Mouse (Mus musculus) kidney, postnatal 14 days (tissue): Measurements from ENCODE around the gene Olfr1496.
"Not testable (repeated sequence)": the region's sequence is repeated elsewhere in the genome, so short reads cannot be mapped to it uniquely, and the experiment has no call there.

Experiments
- DNase-seq: peaks from one replicate; pipeline ENCODE4 v3.0.0; 2022; ENCODE audit warnings: mixed read lengths

Gene Olfr1496

GRCm38 (mm10) chr19:13777578-13777977 is at the start of gene Olfr1496:
Gene Olfr1496 (plus strand): TSS chr19:13777878.
- no peak for DNase-seq

DNA sequence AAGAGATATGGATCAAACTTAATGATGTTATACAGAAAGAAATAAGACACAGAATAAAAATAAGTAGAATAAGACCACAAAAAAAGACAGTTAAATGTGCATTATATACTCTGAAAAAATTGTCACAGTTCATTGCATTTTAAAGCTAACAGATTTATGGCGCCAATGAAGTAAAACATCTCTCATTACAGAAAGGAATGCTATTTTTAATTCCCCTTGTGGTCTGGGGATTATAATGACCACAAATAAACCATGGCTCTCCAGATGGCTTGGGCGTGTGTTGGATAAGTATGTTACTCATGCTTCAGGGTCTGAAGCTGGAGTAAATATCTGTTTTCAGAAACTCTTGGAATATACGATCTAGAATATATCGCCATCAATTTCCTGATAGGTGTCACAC is 38.2 kb upstream of the Olfr1496 start, which contains the start of gene Olfr1494:
Olfr1494 (plus strand) TSS at position 301 of the 400 bp plus-strand sequence.
- no peak for DNase-seq

- DNase-seq: no peak
Observed at GRCm38 (mm10) chr19:13749366-13749765, 28.3 kb upstream of the Olfr1496 start.

- DNase-seq: no peak
Observed at GRCm38 (mm10) chr19:13764306-13764705, 13.4 kb upstream of the Olfr1496 start, which contains the start of gene Olfr1495. Gene Olfr1495 (plus strand): TSS chr19:13764606.

GRCm38 (mm10) chr19:13768565-13769276 is 9.0 kb upstream of the Olfr1496 start:
- DNase-seq: no peak

GRCm38 (mm10) chr19:13798102-13798501 is 20.4 kb downstream of the Olfr1496 start, which contains the start of gene Olfr1497:
Gene Olfr1497 (minus strand): TSS chr19:13798202.
- DNase-seq: no peak

- DNase-seq: not testable (repeated sequence)
Observed at GRCm38 (mm10) chr19:13805486-13805885, 27.8 kb downstream of the Olfr1496 start.

DNA sequence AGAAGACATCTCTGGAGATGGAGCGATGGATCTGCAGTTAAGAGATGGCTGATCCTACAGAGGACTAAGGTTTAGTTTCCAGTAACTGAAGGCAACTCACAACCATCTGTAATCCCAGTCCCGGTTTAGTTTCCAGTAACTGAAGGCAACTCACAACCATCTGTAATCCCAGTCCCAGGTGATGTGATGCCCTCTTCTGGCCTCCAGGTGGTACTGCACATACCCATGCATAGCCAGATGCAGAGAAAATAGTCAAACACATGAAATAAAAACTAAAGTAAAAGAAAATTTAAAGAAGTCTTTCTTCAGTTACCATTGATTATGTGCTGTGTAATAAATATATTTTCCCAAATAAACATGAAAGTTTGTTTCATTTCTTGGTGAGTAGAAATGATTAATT is 35.1 kb downstream of the Olfr1496 start:
- DNase-seq: no peak

DNA sequence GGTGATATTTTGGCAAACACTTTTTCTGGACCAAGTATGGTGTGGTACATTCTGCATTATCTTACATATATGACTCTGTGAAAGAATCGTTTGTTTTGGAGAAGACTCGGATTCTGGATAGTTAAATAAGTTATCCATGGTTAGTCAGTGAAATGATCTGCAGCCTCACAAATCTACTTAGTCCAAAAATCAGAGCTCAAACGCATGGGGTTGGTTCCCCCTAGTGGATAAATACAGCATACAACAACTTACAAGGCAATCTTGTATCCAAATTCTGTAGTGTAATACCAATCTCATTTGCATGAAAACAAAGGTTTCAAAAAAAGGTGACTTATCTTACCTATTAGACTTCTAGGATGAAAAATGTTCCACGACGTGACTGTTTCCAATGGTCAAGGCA is 41.1 kb downstream of the Olfr1496 start:
- no peak for DNase-seq

DNA sequence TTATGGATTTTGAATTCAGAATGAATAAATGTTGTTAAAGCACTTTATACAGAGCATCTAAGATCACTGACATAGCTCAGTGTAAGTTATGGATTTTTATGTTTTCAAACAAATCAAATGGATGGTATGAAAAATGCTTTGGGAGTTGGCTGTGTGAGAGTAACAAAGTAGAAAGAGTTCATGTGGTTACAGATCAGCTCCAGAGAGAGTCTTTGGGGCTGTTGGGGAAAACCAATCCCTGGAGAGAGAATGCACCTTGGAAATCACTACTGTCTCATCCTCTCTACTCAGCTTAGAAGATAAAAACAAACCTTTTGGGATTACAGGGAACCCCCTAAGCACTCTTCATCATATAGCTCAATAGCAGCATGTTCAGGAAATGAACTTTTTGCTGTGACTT is 41.7 kb downstream of the Olfr1496 start, which contains the start of gene Olfr1499:
Olfr1499 (minus strand) TSS at position 101 of the 400 bp plus-strand sequence.
- no peak for DNase-seq

DNA sequence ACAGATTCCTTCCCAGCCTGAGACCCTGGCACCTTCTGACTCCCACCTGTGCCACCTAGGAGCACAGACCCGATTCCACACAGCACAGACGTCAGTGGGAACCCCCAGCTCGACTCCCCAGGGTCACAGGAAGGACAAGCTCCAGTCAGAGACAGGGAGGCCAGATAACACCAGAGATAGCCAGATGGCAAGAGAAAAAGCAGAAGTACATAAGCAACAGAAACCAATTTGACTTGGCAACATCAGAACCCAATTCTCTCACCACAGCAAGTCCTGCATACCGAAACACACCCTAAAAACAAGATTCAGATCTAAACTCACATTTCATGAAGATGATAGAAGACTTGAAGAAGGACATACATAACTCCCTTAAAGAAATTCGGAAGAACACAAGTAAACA is 43.2 kb downstream of the Olfr1496 start:
- DNase-seq: no peak

DNA sequence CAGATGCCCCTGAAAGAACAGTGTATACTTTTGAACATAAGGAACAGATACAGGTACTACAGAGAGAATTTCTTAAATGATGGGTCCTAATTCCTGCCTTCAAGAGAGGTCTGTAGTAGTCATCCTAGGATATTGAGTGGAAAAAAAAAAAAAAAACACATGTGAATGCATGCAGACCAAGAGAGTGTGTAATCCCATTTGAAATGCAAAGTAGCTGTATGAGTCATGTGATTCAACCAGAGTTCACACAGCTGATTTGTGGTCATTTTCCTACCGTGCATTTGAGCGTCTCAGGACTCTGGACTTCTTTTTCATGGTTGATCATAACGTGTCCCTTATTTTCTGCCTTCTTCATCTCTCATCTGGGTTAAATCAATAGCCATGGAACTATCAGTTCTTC is 50.8 kb downstream of the Olfr1496 start:
- DNase-seq: no peak

- no peak for DNase-seq
Observed at GRCm38 (mm10) chr19:13830388-13830787, 52.7 kb downstream of the Olfr1496 start, which contains the start of gene Olfr1500. Gene Olfr1500 (minus strand): TSS chr19:13830488.
